Mouse (Mus musculus): ENCODE results near the gene Gm16253. TPM values are rescaled to one million over a fixed set of nuclear protein-coding genes. Genes with fewer than 3 reads are reported as not detected.

Gm16253 gene
- total and polyA plus RNA-seq, 3 experiments, result 1.8 to 2.8 TPM; not detected in 1

DNA sequence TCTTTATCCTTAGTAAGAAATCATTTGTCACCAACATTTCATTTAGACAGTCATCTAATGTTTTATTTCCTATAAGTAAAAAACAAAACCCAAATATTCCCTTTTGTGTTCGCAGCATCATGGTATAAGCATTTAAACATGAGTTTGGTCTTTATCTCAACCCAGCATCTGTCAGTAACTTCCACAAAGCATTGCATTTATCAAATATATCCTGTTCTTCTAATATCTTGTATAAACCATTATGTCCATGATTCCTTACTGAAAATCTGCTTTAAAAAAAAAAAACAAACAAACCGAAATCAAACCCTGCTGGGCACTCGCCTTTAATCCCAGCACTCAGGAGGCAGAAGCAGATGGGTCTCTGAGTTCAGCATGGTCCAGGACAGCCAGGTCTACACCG lies 29.8 kb downstream of the Gm16253 start:
- H3K27me3 ChIP-seq (ENCODE audit: control insufficient read depth, insufficient read depth, low read length), result no peaks in the 10 kb centered on the region
- H3K4me1 ChIP-seq (ENCODE audit: control insufficient read depth, insufficient read depth, low read length), result peaks cover 13% of the 10 kb centered on the region
- no peak for DNase-seq
- H3K27ac ChIP-seq, result no peak overlapping the region
- H3K4me3 ChIP-seq, result no peak overlapping the region
- peaks cover 22% of the 10 kb centered on the region for H3K36me3 ChIP-seq (ENCODE audit: control insufficient read depth, insufficient read depth, low read length)
- intact Hi-C loops (cut with DNase I), result no loop called here
- no peak overlapping the region for H3K9ac ChIP-seq (ENCODE audit: low read depth, low read length)
- 88% methylated on average over 4 of the region's 4 CpGs for WGBS
- no peak for TF ChIP-seq POLR2A (IDR thresholded peaks at IDR 0.05; ENCODE audit: insufficient read depth, low read depth, low read length)
- TF ChIP-seq EP300 (IDR thresholded peaks at IDR 0.05; ENCODE audit: insufficient read depth, low read depth, low read length), result no peak
- no peak for TF ChIP-seq CTCF (IDR thresholded peaks at IDR 0.05)
- H3K79me2 ChIP-seq (replicated peaks; ENCODE audit: control insufficient read depth, insufficient read depth, low read length), result peaks cover 5% of the 10 kb centered on the region

DNA sequence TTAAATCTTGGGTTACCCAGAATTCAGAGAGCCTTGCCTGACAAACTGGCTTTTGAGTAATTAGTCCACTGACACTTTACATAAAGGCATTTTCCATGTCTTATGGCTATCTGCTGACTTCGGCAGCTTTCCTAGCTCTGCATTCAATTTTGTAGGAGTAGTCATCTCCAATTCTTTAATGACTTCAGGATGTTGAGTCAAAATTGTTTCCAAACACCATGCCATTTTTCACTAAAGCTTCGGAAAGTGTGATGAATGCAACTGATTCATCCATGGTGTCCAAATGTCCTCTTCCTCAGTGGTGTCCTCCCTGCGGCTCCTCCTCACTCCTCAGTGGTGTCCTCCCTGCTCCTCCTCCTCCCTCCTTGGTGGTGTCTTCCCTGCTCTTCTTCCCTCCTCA lies 41.2 kb downstream of the Gm16253 start:
- Histone ChIP-seq H3K36me3 (ENCODE audit: control insufficient read depth, insufficient read depth, low read length) (no peaks in the 10 kb centered on the region; the same call in 1 of the 2 replicates), H3K27ac (no peak overlapping the region), H3K27me3 (ENCODE audit: control insufficient read depth, insufficient read depth, low read length) (no peaks in the 10 kb centered on the region), H3K4me3 (no peak overlapping the region), H3K4me1 (ENCODE audit: control insufficient read depth, insufficient read depth, low read length) (no peaks in the 10 kb centered on the region), H3K79me2 (replicated peaks; ENCODE audit: control insufficient read depth, insufficient read depth, low read length) (peaks cover 3% of the 10 kb centered on the region), H3K9ac (ENCODE audit: low read depth, low read length) (no peak overlapping the region)
- TF ChIP-seq POLR2A (IDR thresholded peaks at IDR 0.05; ENCODE audit: insufficient read depth, low read depth, low read length) (no peak), EP300 (IDR thresholded peaks at IDR 0.05; ENCODE audit: insufficient read depth, low read depth, low read length) (no peak), CTCF (IDR thresholded peaks at IDR 0.05) (no peak)
- no peak for DNase-seq
- intact Hi-C loops (cut with DNase I), result no loop called here
- 78% methylated on average over 3 of the region's 3 CpGs for WGBS

DNA sequence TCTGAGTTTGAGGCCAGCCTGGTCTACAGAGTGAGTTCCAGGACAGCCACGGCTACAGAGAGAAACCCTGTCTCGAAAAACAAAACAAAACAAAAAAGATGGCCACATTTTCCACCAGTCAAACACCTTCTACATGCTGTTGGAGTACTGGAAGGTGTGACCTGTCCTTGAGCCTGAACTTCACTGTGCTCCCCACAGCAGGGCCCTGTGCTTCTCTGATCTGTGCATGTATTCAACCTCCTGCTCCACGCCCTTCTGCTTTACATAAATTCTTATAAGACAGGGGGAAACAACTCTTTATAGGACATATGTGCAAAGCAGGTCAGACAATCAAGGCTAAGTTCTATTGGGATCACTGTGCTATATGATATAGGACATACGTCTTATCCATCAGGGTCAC lies 46.4 kb downstream of the Gm16253 start:
- Histone ChIP-seq H3K27me3 (ENCODE audit: control insufficient read depth, insufficient read depth, low read length) (no peaks in the 10 kb centered on the region), H3K79me2 (replicated peaks; ENCODE audit: control insufficient read depth, insufficient read depth, low read length) (no peaks in the 10 kb centered on the region; the same call in 1 of the 2 replicates), H3K27ac (no peak overlapping the region), H3K4me1 (ENCODE audit: control insufficient read depth, insufficient read depth, low read length) (no peaks in the 10 kb centered on the region), H3K4me3 (no peak overlapping the region), H3K9ac (ENCODE audit: low read depth, low read length) (no peak overlapping the region), H3K36me3 (ENCODE audit: control insufficient read depth, insufficient read depth, low read length) (no peaks in the 10 kb centered on the region)
- TF ChIP-seq EP300 (IDR thresholded peaks at IDR 0.05; ENCODE audit: insufficient read depth, low read depth, low read length) (no peak), CTCF (IDR thresholded peaks at IDR 0.05) (no peak), POLR2A (IDR thresholded peaks at IDR 0.05; ENCODE audit: insufficient read depth, low read depth, low read length) (no peak)
- 90% methylated on average over 4 of the region's 4 CpGs for WGBS
- intact Hi-C loops (cut with DNase I), result no loop called here
- no peak for DNase-seq

DNA sequence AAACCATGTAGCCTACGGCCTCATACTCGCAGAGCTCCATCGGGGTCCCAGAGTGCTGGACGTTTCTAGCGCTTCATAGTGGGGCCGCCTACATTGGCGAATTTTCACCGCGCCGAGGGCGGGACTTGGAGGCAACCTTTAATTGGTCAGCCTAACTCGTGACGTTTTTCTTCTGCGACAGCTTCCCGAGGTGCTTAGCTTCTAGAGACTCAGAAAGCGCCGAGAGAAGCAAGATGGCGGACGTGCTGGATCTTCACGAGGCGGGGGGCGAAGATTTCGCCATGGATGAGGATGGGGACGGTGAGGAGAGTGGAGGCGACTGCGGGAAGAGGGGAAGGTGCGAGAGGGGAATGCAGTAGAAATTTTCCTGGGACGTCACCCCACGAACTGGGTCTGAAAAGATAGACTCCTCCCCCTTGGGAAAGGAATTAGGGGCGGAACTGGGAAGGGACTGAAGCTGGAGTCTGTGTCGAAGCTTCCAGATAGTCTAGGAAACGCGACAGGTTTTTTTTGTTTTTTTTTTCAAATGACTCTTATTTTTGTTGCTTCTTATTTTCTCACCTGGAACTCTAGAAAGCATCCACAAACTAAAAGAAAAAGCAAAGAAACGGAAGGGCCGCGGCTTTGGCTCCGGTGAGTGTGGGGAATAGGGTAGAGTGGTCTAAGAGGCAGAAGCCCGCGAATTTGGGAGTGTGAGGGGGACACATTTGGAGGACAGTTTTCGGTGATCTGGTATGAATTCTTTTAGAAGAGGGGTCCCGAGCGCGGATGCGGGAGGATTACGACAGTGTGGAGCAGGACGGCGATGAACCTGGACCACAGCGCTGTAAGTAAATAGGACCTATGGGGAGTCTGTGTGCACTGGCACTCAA lies 53.2 kb downstream of the Gm16253 start, which contains the start of gene Rbm8a:
TSS of gene Rbm8a (plus strand) at position 205 of the 872 bp plus-strand sequence.
- Histone ChIP-seq H3K27ac (peak within 1 kb of the TSS; percentile 94), H3K9ac (ENCODE audit: low read depth, low read length) (peak within 1 kb of the TSS; percentile 75), H3K4me1 (ENCODE audit: control insufficient read depth, insufficient read depth, low read length) (peaks cover 3% of the 10 kb centered on the region), H3K27me3 (ENCODE audit: control insufficient read depth, insufficient read depth, low read length) (no peaks in the 10 kb centered on the region), H3K79me2 (replicated peaks; ENCODE audit: control insufficient read depth, insufficient read depth, low read length) (no peaks in the 10 kb centered on the region), H3K4me3 (peak within 1 kb of the TSS; percentile 92), H3K36me3 (ENCODE audit: control insufficient read depth, insufficient read depth, low read length) (peaks cover 12% of the 10 kb centered on the region; the same call in 1 of the 2 replicates)
- intact Hi-C loops (cut with DNase I), result loop anchor here (2.0 kb wide), 1 partner anchor 37 kb away; no protein-coding TSS in a partner anchor
- peak; percentile 96 to 97 for DNase-seq
- 1% methylated on average over 48 of the region's 48 CpGs for WGBS
- TF ChIP-seq POLR2A (IDR thresholded peaks at IDR 0.05; ENCODE audit: insufficient read depth, low read depth, low read length) (peak; percentile 96), CTCF (IDR thresholded peaks at IDR 0.05) (no peak), EP300 (IDR thresholded peaks at IDR 0.05; ENCODE audit: insufficient read depth, low read depth, low read length) (no peak)

Other genes with a start within 250 kb of the Gm16253 start
- not detected for gene BC107364, start 124.7 kb upstream of the Gm16253 start, total RNA-seq (2021)
- 0.15 TPM in 1 of 2 replicates, not detected in the other for gene BC107364, start 124.7 kb upstream of the Gm16253 start, polyA plus RNA-seq (2012; rRNA removed)
- 100 to 1,000 TPM; 289 to 295 TPM for gene Hfe2, start 51.8 kb upstream of the Gm16253 start, total RNA-seq (2021)
- gene Hfe2, start 51.8 kb upstream of the Gm16253 start, polyA plus RNA-seq (2012; rRNA removed), result 199 and 261 TPM in 2 replicates
- 100 to 1,000 TPM; 276 to 338 TPM for gene Txnip, start 19.0 kb upstream of the Gm16253 start, total RNA-seq (2021)
- gene Txnip, start 19.0 kb upstream of the Gm16253 start, polyA plus RNA-seq (2012; rRNA removed), result 515 and 744 TPM in 2 replicates
- 10 to 100 TPM; 24.3 to 35.0 TPM for gene Polr3gl, start 17.2 kb downstream of the Gm16253 start, total RNA-seq (2021)
- 20.1 and 21.9 TPM in 2 replicates for gene Polr3gl, start 17.2 kb downstream of the Gm16253 start, polyA plus RNA-seq (2012; rRNA removed)
- 1 to 10 TPM; 1.3 to 2.4 TPM for gene Ankrd34a, start 19.7 kb downstream of the Gm16253 start, total RNA-seq (2021)
- 2.1 and 3.1 TPM in 2 replicates for gene Ankrd34a, start 19.7 kb downstream of the Gm16253 start, polyA plus RNA-seq (2012; rRNA removed)
- gene Lix1l, start 24.2 kb downstream of the Gm16253 start, total RNA-seq (2021), result 10 to 100 TPM; 24.7 to 25.3 TPM
- gene Lix1l, start 24.2 kb downstream of the Gm16253 start, polyA plus RNA-seq (2012; rRNA removed), result 25.2 and 39.9 TPM in 2 replicates
- gene Rbm8a, start 52.9 kb downstream of the Gm16253 start, total RNA-seq (2021), result 10 to 100 TPM; 29.5 to 33.9 TPM
- 8.4 and 12.0 TPM in 2 replicates for gene Rbm8a, start 52.9 kb downstream of the Gm16253 start, polyA plus RNA-seq (2012; rRNA removed)
- gene Pex11b, start 58.4 kb downstream of the Gm16253 start, total RNA-seq (2021), result 10 to 100 TPM; 32.2 to 36.4 TPM
- 41.3 and 65.8 TPM in 2 replicates for gene Pex11b, start 58.4 kb downstream of the Gm16253 start, polyA plus RNA-seq (2012; rRNA removed)
- under 1 TPM in 1 of 2 experiments, not detected in 1; 0.30 TPM for gene Gm42957, start 58.5 kb downstream of the Gm16253 start, total RNA-seq (2021)
- gene Gm42957, start 58.5 kb downstream of the Gm16253 start, polyA plus RNA-seq (2012; rRNA removed), result 0.04 and 0.15 TPM in 2 replicates
- gene Itga10, start 68.6 kb downstream of the Gm16253 start, total RNA-seq (2021), result under 1 TPM; 0.70 to 0.91 TPM
- 1.5 and 2.9 TPM in 2 replicates for gene Itga10, start 68.6 kb downstream of the Gm16253 start, polyA plus RNA-seq (2012; rRNA removed)
- gene Ankrd35, start 93.1 kb downstream of the Gm16253 start, total RNA-seq (2021), result 1 to 10 TPM in 1 of 2 experiments, under 1 TPM in 1; 0.80 to 1.2 TPM
- 1.2 and 1.5 TPM in 2 replicates for gene Ankrd35, start 93.1 kb downstream of the Gm16253 start, polyA plus RNA-seq (2012; rRNA removed)
- 10 to 100 TPM; 10.3 to 11.7 TPM for gene Pias3, start 119.4 kb downstream of the Gm16253 start, total RNA-seq (2021)
- gene Pias3, start 119.4 kb downstream of the Gm16253 start, polyA plus RNA-seq (2012; rRNA removed), result 20.6 and 20.7 TPM in 2 replicates
- 1 to 10 TPM; 2.6 to 3.1 TPM for gene Nudt17, start 131.6 kb downstream of the Gm16253 start, total RNA-seq (2021)
- 4.8 and 5.0 TPM in 2 replicates for gene Nudt17, start 131.6 kb downstream of the Gm16253 start, polyA plus RNA-seq (2012; rRNA removed)
- 10 to 100 TPM; 22.4 to 24.4 TPM for gene Polr3c, start 150.6 kb downstream of the Gm16253 start, total RNA-seq (2021)
- 21.2 and 33.5 TPM in 2 replicates for gene Polr3c, start 150.6 kb downstream of the Gm16253 start, polyA plus RNA-seq (2012; rRNA removed)
- 10 to 100 TPM; 22.6 to 25.4 TPM for gene Rnf115, start 150.7 kb downstream of the Gm16253 start, total RNA-seq (2021)
- gene Rnf115, start 150.7 kb downstream of the Gm16253 start, polyA plus RNA-seq (2012; rRNA removed), result 11.4 and 19.7 TPM in 2 replicates